Mouse (Mus musculus) telencephalon, adult 2 months (tissue): ENCODE results near the gene Dpyd.
A peak's percentile ranks its signal among the peaks of the same experiment; 100 is the strongest.

Experiments used
- DNase-seq: peaks from one replicate; pipeline ENCODE4 v3.0.0-alpha.2; 2011; ENCODE audit warnings: low read depth, low spot score

The Dpyd gene

DNA sequence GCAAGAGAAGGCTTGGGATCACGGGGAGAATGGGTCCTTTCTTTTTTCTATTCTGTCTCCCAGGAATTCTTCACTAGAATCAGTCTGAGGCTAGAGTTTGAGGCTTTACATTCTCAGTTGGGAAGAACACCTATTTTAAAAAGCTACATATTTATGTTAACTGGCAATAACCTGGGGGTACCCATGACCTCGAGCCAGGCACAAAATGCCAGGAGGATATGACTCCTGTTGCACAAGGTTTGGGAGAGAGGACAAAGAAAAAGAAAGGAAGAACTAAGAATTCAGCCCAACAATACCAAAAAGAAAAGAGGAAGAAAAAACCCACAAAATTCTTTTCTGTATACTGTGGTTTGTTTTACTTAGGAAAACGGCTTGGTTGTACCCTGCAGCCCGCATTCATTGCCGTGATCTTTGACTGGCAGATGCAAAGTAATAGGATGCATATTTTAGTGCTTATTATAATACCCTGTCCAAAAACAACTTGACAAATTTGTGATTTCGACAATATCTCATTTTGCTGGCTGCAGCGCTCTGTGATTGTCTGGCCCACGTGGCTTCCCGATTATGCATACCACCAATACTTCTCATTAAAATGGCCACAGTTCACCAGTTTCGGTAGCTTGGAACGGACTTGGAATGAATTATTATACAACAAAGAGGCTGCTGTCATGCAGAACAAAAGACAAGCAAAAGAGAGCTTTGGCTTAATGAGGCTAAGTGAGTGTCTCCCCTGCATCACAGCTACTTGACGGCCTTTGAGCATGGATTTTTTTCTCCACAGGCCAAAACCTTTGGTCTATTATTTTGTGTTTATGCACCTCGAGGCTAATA is 799.8 kb downstream of the Dpyd start:
- DNase-seq, result peak; percentile 51

DNA sequence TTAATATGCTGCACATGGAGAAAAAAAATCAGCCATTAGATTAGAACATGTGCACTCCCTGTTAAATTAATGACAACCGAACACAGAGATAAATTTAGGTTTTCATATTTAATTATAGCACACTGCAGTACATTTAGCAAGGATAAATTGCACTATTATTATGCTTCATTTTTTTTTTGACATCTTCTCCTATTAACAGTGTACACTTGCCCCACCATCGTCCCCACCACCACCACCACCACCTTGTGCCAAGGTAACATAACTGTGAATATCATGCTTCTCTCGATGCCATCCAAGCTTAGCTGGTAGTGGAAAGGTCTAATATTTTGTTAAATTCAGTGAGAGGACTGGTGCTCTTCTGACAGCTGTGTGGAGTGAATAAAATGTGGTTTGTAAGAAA is 800.5 kb downstream of the Dpyd start:
- DNase-seq, result no peak

DNA sequence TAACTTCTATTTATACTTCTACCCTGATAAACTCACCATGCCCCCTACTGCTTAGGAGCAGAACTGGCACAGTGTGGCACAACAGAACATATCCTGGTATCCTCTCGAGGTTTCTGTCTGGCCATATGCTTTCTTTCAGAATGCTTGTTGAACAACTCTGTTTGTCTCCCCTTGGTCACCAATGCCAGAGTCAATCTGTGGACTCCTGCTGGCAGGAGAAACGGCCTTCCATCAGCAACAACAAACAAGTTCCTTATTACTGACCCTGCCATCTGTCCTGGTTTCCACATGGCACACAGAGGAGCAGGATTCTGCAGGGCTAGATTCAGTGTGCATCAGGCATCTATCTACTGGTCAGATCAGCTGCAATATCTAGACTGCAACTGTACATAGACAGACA is 807.0 kb downstream of the Dpyd start:
- no peak for DNase-seq

DNA sequence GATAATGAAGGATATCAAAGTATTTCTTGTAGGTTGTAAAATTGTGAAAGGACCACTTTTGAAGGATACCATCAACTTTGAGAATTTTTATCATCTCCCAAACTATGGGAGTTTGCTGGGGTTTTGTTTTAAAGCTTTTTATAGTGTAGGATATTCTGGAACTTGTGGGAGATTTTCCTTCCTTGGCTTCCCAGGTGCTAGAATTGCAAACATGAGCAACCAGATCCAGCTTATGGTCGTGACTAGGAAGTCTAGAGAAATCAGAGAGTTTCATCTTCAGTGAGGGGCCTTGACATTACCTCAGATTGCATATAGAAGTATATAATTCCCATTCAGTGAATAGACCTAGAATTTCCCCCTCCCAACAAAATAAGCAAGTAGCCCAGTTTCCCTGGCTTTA is 819.2 kb downstream of the Dpyd start:
- no peak for DNase-seq

DNA sequence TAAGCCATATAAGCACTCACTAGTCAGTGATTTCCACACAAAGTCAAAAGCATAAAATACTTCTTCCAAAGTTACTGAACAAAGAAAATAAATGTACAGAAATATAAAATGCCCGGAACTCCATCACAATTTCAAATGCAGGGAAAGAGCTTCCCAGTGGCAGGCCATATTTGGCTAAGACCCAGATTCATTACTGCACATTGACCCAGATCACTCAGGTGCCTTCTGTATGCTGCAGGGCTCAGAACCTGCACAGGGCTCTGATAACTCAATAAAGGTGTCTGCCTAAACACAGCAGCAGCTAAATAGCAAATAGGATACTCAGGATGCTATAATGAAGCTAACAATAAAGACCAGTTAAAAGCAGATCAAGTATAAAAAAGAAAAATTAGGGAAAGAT is 820.5 kb downstream of the Dpyd start:
- DNase-seq, result no peak

DNA sequence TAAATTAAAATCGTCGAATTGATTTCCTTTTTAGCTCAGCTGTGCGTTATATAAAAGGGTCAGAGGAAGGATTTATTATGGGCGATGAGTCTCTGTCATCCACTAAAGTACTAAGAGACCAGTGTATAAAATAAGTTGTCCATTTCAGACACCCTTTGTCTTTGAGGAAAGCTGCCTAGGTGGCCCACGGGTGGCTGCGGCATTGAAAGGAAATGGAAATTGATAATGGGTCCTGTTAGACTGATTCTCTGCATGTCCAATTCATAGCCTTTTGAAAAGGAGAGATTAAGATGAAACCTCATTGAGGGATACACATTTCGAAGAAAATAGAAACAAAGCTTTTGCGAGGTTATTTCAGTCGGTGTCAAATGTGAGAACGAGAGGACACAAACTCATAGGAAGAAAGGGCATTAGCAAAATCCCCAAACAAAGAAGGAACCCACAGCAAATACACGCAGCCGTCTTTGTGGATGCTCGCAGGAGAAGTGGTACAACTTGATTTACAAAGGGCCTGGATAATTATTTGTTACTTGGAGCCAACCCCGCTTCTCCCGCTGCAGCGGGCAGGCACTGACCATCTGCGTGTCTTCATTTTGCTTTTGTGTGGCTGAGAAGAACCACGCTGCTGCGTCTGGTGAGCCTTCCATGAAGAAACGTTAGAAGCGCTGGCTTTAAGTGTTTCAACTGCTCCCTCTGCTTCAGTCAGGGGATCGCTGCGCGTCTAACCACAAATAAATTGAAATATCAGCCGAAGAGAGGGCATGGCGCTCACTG is 825.6 kb downstream of the Dpyd start:
- no peak for DNase-seq

DNA sequence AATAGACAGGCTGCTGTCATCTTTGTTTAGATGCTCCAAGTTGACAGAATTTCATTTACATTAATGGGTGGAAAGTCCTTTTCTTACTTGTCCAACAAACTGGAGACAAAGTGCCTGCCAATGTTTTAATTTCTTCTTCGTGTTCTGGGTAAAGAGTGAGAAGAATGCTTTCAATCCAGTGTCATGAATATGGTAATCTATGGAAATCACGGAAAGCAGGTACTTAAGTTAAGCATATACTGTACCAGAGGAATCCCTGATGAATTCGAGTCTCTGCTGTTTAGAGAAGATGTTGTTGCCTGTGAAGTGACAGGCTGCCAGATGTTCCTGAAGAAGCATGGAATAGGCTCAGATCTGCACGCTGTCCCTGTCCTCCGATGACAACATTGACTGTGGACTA is 835.3 kb downstream of the Dpyd start:
- DNase-seq, result no peak

DNA sequence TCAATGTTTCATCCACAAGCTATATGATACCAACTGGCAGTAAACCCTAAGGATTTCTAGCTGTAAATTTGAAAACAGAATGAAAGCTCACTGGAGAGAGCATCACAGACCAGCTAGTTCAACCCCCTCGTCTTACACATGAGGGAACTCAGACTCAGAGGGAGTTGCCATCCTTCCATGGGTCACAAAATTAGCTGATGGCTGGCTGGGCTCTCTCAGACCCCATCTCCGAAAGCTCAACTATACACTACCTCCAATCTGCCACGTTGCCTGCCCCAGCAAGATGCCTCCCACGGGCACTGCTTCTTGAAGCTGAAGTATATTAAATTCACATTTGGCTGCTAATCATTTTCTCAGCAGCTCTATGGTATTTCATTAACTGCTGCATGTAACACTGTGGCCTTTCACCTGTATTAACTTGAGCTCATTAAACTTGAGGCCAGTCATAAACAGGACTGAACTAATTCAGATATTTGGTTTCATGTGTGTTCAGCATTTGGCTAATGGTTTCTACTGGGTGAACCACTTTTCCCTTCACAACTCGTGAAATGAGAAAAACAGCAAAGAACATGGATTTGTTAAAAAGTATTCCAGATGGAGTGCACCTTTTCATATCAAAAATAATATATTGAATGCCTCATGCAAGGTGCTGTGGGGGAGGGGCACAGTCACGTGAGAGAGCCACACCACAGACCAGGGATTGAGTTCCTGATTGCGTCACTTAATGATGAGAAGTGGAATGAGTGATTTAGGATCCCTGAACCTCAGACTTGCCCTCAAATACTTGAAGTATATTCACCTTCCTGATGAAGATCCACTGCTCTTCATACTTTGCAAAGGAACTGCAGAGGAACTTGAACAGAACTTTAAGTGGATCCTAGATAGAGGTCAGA is 841.2 kb downstream of the Dpyd start:
- DNase-seq, result no peak

DNA sequence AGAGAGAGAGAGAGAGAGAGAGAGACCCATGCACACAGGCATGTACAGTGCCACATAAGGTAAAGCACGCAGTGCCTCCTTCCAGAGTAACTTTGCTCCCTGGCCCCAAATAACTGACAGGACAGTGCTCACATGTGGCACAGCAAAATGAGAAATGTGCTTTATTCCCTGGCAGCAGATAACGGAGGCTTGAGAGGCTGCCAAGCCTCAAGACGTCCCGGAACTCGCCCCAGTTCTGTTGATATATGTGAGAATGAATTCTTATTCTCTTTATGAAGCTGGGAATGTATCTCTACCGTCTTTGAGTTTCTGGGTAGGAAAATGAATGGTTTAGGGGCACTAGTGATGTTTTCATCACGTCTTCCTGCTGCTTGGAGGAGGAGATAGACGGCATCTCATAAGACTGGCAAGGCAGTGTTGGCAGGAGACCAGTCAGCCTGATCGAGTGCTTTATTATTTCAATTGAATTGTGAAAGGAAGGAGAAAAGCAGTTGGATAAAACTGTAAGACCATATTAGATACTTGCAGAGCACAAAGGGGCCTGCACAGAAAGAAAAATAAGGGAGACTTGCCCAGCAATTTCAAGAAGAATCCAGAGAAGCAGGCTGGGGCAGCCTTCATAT is 857.3 kb downstream of the Dpyd start:
- DNase-seq, result no peak

DNA sequence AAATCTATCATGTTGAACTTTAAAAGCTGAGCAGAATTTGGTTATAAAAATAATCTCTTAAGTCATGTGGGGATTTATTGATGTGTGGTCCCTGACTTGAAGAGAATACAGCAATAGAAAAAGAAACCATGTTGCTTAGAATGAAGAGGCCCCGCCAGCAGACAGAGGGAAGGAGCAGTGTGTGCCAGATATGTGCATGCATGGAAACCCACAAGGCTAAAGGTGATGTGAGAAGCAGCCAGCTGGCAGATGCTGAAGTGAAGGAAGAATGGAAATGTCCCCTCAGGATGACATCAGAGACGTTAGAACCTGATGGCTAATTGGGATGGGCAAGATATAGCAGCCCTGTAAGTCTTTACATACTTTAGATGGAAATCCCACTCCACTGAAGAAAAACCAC is 857.8 kb downstream of the Dpyd start:
- no peak for DNase-seq

DNA sequence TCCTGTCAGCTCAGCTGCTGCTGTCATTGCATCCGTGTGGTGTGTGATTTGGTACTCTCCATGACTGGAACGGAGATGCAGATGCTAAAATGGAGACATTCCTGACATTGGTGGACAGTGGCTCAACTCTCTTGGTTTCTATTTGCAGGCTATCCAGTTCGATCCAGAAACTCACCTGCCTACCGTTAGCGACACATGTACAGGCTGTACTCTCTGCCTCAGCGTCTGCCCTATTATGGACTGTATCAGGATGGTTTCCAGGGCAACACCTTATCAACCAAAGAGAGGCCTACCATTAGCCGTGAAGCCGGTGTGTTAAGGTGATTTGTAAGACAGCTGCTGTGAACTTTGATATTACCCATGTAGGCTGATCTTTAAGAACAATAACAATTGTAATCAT is 869.4 kb downstream of the Dpyd start:
- DNase-seq, result no peak

DNA sequence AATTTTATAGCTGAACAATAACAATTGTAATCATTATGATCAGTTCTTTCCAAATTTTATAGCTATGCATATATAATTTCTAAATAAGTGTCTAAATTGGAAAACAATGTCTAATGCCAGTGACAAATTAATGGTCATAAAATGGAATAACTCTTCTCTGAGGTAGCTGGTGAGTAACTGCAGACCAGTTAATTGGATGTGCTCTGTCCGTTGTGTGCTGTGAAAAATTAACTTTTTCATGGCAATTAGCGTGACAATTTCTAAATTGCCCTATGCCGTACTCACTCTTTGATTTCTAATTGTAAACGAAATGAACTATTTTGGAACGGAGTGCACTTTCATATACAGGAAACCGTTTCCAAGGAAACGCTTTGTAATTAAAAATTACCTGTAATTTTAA is 869.8 kb downstream of the Dpyd start:
- DNase-seq, result no peak

DNA sequence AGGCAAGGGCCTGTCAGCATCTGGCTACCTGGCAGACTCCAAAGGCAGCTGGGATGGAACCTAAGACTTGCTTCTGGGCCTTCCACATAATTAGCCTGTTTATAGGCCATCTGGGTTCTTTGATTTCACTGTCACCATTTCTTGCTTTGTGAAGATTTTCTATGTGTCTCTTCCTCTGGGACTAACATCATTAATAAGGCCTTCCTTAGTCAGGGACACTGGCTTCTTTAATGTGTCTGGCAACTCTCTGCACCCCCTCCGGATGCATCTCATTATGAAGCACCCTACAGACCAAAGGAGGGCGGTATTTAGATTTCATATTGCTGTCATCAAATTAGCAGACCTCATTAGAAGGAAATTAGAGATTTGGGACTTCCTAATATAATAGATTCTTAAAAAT is 885.6 kb downstream of the Dpyd start:
- no peak for DNase-seq

DNA sequence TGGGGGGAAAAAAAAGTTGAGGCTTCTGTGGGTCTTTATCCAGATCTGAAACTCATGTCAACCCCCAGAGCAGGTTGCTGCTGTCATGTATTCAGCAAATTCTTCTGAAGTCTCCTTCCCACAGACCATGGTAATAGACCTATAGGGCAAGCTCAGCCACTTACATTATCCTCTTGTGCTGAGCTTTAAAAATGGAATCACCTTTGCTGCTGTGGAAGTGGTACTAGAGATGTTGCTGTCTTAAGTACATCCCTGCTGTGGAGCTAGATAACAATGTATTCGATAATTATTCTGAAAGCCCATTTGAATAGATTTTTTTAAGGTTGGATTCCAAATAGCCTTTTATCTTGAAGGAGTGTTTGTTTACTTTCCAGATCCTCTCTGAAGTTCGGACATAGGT is 902.1 kb downstream of the Dpyd start:
- no peak for DNase-seq

DNA sequence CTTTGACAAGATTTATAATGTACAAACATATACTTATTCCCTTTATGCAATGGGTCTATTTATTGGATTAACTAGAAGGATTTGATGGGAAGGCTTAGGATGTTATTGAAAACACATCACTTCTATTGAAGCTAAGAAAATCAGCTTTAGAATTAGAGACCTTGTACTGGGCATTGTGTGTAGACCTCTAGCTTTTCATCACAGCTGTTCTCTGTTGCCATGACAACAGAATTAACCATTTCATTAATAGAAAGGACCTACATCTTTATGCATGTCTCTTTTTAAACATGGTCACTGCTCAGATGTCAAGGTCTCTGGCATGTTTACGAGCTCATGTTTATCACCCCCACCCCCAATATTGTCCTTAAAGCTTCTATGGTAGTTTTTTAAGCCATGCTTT is 902.5 kb downstream of the Dpyd start:
- no peak for DNase-seq

DNA sequence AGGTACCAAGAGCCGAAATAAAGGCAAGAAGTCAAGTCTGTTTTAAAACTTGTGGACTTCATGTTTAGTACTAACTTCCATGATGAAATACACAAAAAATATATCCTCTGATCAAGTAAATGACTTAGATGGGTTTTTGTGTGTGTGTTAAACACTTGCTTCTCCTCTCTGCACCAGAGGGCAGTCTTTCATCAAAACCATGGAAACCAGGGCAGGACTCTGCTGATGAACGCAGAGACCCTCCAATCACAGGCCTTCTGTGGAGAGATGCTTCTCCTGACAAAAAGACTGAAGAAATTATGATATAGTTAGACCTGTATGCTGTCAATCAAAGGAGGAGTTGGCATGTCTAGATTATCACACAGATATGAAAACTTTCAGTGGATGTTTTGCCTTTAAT is 905.8 kb downstream of the Dpyd start:
- no peak for DNase-seq
